Mouse (Mus musculus): Measurements from ENCODE around the gene Ms4a4a.

- TF ChIP-seq POLR2A (IDR thresholded peaks at IDR 0.05; ENCODE audit: insufficient read length, low read depth), result no peak
- TF ChIP-seq USF1 (IDR thresholded peaks at IDR 0.05; ENCODE audit: low read depth), result no peak
- no peak for TF ChIP-seq SRF (IDR thresholded peaks at IDR 0.05; ENCODE audit: control insufficient read depth, insufficient read length, low read depth)
- TF ChIP-seq CEBPB (IDR thresholded peaks at IDR 0.05; ENCODE audit: insufficient read depth, poor library complexity, severe bottlenecking), result no peak
- no peak for TF ChIP-seq MYOD1 (IDR thresholded peaks at IDR 0.05; ENCODE audit: control insufficient read depth in 1 of 3, insufficient read length in 2 of 3, low read depth in 2 of 3)
- TF ChIP-seq MAX (IDR thresholded peaks at IDR 0.05; ENCODE audit: low read depth), result no peak
Observed at GRCm38 (mm10) chr19:11411640-11412039, 36.3 kb downstream of the Ms4a4a start.
